Mouse (Mus musculus) thymus, postnatal 0 days (tissue): Measurements from ENCODE around the gene Lrrc17. TPM values are rescaled to one million over a fixed set of nuclear protein-coding genes. Genes with fewer than 3 reads are reported as not detected.

Experiments
- DNase-seq: peaks from one replicate; pipeline ENCODE4 v3.0.0-alpha.2; 2015; ENCODE audit warnings: low spot score
- polyA plus RNA-seq: library from polyadenylated mRNA; unstranded; fragments of >200 nt; fragmentation: Nextera tagmentation; extraction: Ambion mirVana; gene quantifications from 2 replicates; pipeline ENCODE4 v1.2.1, GENCODE M21; 2015

Gene Lrrc17
- 10.6 TPM in 2 replicates for polyA plus RNA-seq

- DNase-seq, result no peak
These were observed at the start of gene Lrrc17 for GRCm38 (mm10) chr5:21543409-21544201. Gene Lrrc17 (plus strand): TSS chr5:21543559.

GRCm38 (mm10) chr5:21494781-21495180 is 48.6 kb upstream of the Lrrc17 start:
- DNase-seq, result no peak

GRCm38 (mm10) chr5:21496321-21496720 is 47.0 kb upstream of the Lrrc17 start:
- no peak for DNase-seq

- DNase-seq, result no peak
These were observed 46.5 kb upstream of the Lrrc17 start for GRCm38 (mm10) chr5:21496881-21497280.

GRCm38 (mm10) chr5:21498490-21498889 is 44.9 kb upstream of the Lrrc17 start:
- DNase-seq, result no peak

GRCm38 (mm10) chr5:21498925-21499324 is 44.4 kb upstream of the Lrrc17 start:
- DNase-seq, result no peak

- DNase-seq, result no peak
These were observed 43.2 kb upstream of the Lrrc17 start for GRCm38 (mm10) chr5:21500133-21500532.

- DNase-seq, result no peak
These were observed 42.4 kb upstream of the Lrrc17 start for GRCm38 (mm10) chr5:21500941-21501340.

GRCm38 (mm10) chr5:21502936-21503610 is 40.3 kb upstream of the Lrrc17 start:
- no peak for DNase-seq

GRCm38 (mm10) chr5:21505159-21505558 is 38.2 kb upstream of the Lrrc17 start:
- no peak for DNase-seq

- DNase-seq, result no peak
These were observed 36.5 kb upstream of the Lrrc17 start for GRCm38 (mm10) chr5:21506887-21507286.

GRCm38 (mm10) chr5:21509801-21510200 is 33.6 kb upstream of the Lrrc17 start:
- DNase-seq, result no peak

- no peak for DNase-seq
These were observed 30.0 kb upstream of the Lrrc17 start for GRCm38 (mm10) chr5:21513363-21513762.

GRCm38 (mm10) chr5:21517562-21517961 is 25.8 kb upstream of the Lrrc17 start:
- no peak for DNase-seq

- no peak for DNase-seq
These were observed 25.2 kb upstream of the Lrrc17 start for GRCm38 (mm10) chr5:21518207-21518606.

GRCm38 (mm10) chr5:21519166-21519565 is 24.2 kb upstream of the Lrrc17 start:
- no peak for DNase-seq

- DNase-seq, result no peak
These were observed 16.4 kb upstream of the Lrrc17 start for GRCm38 (mm10) chr5:21526835-21527485.

GRCm38 (mm10) chr5:21527488-21527911 is 15.9 kb upstream of the Lrrc17 start:
- no peak for DNase-seq

- DNase-seq, result no peak
These were observed 15.1 kb upstream of the Lrrc17 start for GRCm38 (mm10) chr5:21528068-21528842.

GRCm38 (mm10) chr5:21529110-21529720 is 14.1 kb upstream of the Lrrc17 start:
- DNase-seq, result no peak

GRCm38 (mm10) chr5:21532126-21532525 is 11.2 kb upstream of the Lrrc17 start:
- DNase-seq, result no peak
